Mouse (Mus musculus) lung, postnatal 0 days (tissue): ENCODE results near the gene Ccdc155.

Experiments
- CTCF ChIP-seq: IDR thresholded peaks from 2 replicates; pipeline ENCODE4 v1.5.1; 2016; ENCODE audit warnings: antibody characterized with exemption, mild to moderate bottlenecking
- EP300 ChIP-seq: IDR thresholded peaks from 2 replicates; pipeline ENCODE4 v1.6.1; 2016; ENCODE audit warnings: antibody characterized with exemption, mild to moderate bottlenecking, control low read depth

DNA sequence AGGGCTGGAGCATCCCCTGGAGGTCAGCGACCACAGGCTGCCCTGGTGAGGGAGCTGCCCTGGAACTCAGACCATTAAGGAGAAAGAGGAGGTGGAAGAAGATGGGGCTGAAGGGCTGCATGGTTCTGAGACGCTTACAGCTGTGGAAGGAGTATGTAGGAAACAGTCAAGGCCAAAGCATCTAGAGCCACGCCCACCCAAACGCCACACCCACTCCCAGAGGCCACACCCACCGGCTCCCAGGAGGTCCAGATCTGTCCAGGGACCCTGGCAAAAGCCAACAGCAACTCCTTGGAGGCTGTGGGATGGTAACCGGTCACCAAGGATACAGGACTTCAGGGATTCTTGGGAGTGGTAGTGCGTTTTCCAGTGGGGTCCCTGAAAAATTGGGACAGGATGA, 26.1 kb downstream of the Ccdc155 start:
- TF ChIP-seq EP300, result no peak
- no peak for TF ChIP-seq CTCF
